Mouse (Mus musculus): ENCODE measurements around the gene Dnah5.
"Not testable (repeated sequence)": the region's sequence is repeated elsewhere in the genome, so short reads cannot be mapped to it uniquely, and the experiment has no call there.

The Dnah5 gene

GRCm38 (mm10) chr15:28307884-28308283 is 104.3 kb downstream of the Dnah5 start:
- no peak for DNase-seq

GRCm38 (mm10) chr15:28310516-28310915 is 107.0 kb downstream of the Dnah5 start:
- DNase-seq: no peak

GRCm38 (mm10) chr15:28313451-28313850 is 109.9 kb downstream of the Dnah5 start:
- no peak for DNase-seq

GRCm38 (mm10) chr15:28315812-28316528 is 112.4 kb downstream of the Dnah5 start:
- DNase-seq: peak; percentile 57 to 72

GRCm38 (mm10) chr15:28322533-28322932 is 119.0 kb downstream of the Dnah5 start:
- no peak for DNase-seq

GRCm38 (mm10) chr15:28326985-28327384 is 123.4 kb downstream of the Dnah5 start:
- DNase-seq: no peak

GRCm38 (mm10) chr15:28327441-28327840 is 123.9 kb downstream of the Dnah5 start:
- no peak for DNase-seq

- DNase-seq: no peak
Observed at GRCm38 (mm10) chr15:28341151-28341550, 137.6 kb downstream of the Dnah5 start.

GRCm38 (mm10) chr15:28367561-28367960 is 164.0 kb downstream of the Dnah5 start:
- peak in 1 of 2 experiments; percentile 11 for DNase-seq

- DNase-seq: no peak
Observed at GRCm38 (mm10) chr15:28370431-28370830, 166.9 kb downstream of the Dnah5 start.

GRCm38 (mm10) chr15:28371506-28371905 is 168.0 kb downstream of the Dnah5 start:
- no peak for DNase-seq

GRCm38 (mm10) chr15:28374394-28374793 is 170.8 kb downstream of the Dnah5 start:
- no peak for DNase-seq

- no peak for DNase-seq
Observed at GRCm38 (mm10) chr15:28380909-28381308, 177.4 kb downstream of the Dnah5 start.

- DNase-seq: not testable (repeated sequence)
Observed at GRCm38 (mm10) chr15:28393723-28394122, 190.2 kb downstream of the Dnah5 start.

GRCm38 (mm10) chr15:28395481-28395880 is 191.9 kb downstream of the Dnah5 start:
- DNase-seq: no peak

- no peak for DNase-seq
Observed at GRCm38 (mm10) chr15:28398472-28398871, 194.9 kb downstream of the Dnah5 start.

GRCm38 (mm10) chr15:28399258-28399657 is 195.7 kb downstream of the Dnah5 start:
- DNase-seq: no peak

- DNase-seq: no peak
Observed at GRCm38 (mm10) chr15:28404630-28405029, 201.1 kb downstream of the Dnah5 start.

GRCm38 (mm10) chr15:28405136-28405535 is 201.6 kb downstream of the Dnah5 start:
- no peak for DNase-seq

- DNase-seq: peak in 1 of 2 experiments; percentile 8
Observed at GRCm38 (mm10) chr15:28439702-28440101, 236.2 kb downstream of the Dnah5 start.

GRCm38 (mm10) chr15:28444494-28444893 is 240.9 kb downstream of the Dnah5 start:
- DNase-seq: no peak

- peak; percentile 9 to 12 for DNase-seq
Observed at GRCm38 (mm10) chr15:28461091-28461778, 257.7 kb downstream of the Dnah5 start.

GRCm38 (mm10) chr15:28466591-28467247 is 263.2 kb downstream of the Dnah5 start:
- DNase-seq: no peak

Measured in cerebellum, postnatal 36 days (tissue).